Comparison of ENCODE assay signal across 8 mouse cellular contexts in the genomic region with DNA sequence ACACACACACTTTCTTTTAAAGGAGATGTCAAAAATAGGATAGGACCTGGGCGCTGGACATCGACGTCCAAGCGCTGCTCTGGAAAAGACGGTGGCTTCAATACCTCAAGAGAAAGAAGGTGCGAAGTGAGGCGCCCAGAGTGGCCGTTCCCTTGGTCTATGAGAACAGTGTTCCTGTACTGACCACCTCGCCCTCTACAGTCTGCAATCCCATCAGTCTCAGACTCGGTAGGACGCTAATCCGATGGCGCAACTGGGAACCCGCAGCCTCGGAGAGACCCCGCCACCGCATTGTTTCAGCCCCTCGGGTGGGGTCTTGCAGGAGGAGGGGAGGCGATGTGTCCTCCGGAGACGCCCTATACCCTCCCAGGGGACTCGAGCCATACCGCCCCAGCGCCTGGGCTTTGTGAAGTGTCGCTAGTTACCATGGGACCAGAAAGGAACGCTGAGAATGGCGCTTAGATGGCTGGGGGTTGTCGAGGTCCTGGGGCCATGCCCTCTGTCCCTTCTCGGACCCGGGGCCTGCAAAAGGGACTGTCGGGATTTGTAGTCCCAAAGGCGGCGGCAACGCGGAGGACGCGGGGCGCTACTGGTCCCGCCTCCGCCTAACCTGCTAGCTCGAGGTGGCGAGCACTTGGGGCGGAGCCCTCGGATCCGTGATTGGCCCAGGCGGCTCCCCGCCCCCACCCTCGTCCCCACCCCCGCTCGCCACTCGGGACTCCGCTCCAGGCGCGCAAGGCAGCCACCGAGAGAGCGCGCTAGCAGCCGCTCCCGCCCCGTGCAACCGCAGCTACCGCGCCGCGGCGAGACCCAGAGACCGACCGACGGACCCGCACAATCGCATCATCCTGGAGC. TPM values are rescaled to one million over a fixed set of nuclear protein-coding genes. Genes with fewer than 3 reads are reported as not detected.
DNase-seq lines count a peak whose midpoint lies in the region; ATAC-seq and TF ChIP-seq lines count a peak whose summit lies in the region.

TSS of gene Dpysl5 (plus strand) at position 418 of the 855 bp plus-strand sequence.

- H3K9me3 ChIP-seq in neural tube, embryonic 14.5 days (ENCODE audit: control insufficient read depth, low read length), result no peaks in the 10 kb centered on the region

- no peak for TF ChIP-seq CTCF in Patski (IDR thresholded peaks at IDR 0.05)
- TF ChIP-seq CTCF in layer of hippocampus, adult 2 months (conservative IDR thresholded peaks at IDR 0.05), result 0 out of 2 replicates have a peak, but pooled peaks have one; percentile 11

- WGBS in neural tube, embryonic 14.5 days, result under 1% methylated on average over 71 of the region's 71 CpGs

- H3K4me1 ChIP-seq in neural tube, embryonic 14.5 days (ENCODE audit: control insufficient read depth, insufficient read depth, low read length), result peaks cover 6% of the 10 kb centered on the region; the same call in 1 of the 2 replicates

- DNase-seq in Patski (ENCODE audit: low read depth, low spot score), result no peak
- DNase-seq in cerebellum, adult 9-10 months, result peak; percentile 95
- DNase-seq in forelimb bud, embryonic 11.5 days (ENCODE audit: low read depth, low spot score), result peak; percentile 79
- peak; percentile 63 to 70 for DNase-seq in heart, postnatal 36 days
- DNase-seq in layer of hippocampus, adult 2 months (ENCODE audit: low spot score in 2 of 2), result peak; percentile 77 to 83
- DNase-seq in lung, adult 18-20 months, result peak; percentile 84 to 90
- peak; percentile 82 for DNase-seq in testis, postnatal 14 days (ENCODE audit: low spot score)

- H3K4me3 ChIP-seq in layer of hippocampus, adult 2 months, result peak within 1 kb of the TSS; percentile 68
- H3K4me3 ChIP-seq in neural tube, embryonic 14.5 days (ENCODE audit: low read depth, low read length), result peak within 1 kb of the TSS; percentile 84

- POLR2A ChIA-PET in Patski (lab: Charles Lee), result interaction anchor here (0.7 kb wide), 1 partner anchor 71 kb away, joined by 3 read pairs; no protein-coding TSS in a partner anchor

- CTCF ChIA-PET in Patski (lab: Charles Lee), result interaction anchor here (1.2 to 5.1 kb wide), 4 partner anchors 34 to 86 kb away, joined by 3 to 27 read pairs (median 16); no protein-coding TSS in a partner anchor

- H3K4me2 ChIP-seq in neural tube, embryonic 14.5 days (ENCODE audit: low read depth, low read length), result peak within 1 kb of the TSS; percentile 71

- intact Hi-C loops in heart, postnatal 36 days (cut with DNase I), result no loop called here

- peak within 1 kb of the TSS; percentile 89 for H3K27ac ChIP-seq in layer of hippocampus, adult 2 months
- peak within 1 kb of the TSS; percentile 93 for H3K27ac ChIP-seq in neural tube, embryonic 14.5 days (ENCODE audit: low read depth, low read length)

- ATAC-seq in Patski, result peak; percentile 42
- peak; percentile 87 for ATAC-seq in neural tube, embryonic 14.5 days (ENCODE audit: low read depth)

- in situ Hi-C loops in Patski (cut with MboI; ENCODE audit: low pct_unique_long_range_greater_than_20kb), result loop anchor here (5.0 to 10.0 kb wide), 2 partner anchors 66 to 203 kb away; partner anchors contain the start of gene Emilin1

- H3K27me3 ChIP-seq in Patski, result peaks cover 55% of the 10 kb centered on the region
- no peaks in the 10 kb centered on the region for H3K27me3 ChIP-seq in neural tube, embryonic 14.5 days (ENCODE audit: control insufficient read depth, insufficient read depth, low read length)

- H3K9ac ChIP-seq in neural tube, embryonic 14.5 days (replicated peaks; ENCODE audit: low read depth, low read length), result peak within 1 kb of the TSS; percentile 91

- no peaks in the 10 kb centered on the region for H3K36me3 ChIP-seq in neural tube, embryonic 14.5 days (ENCODE audit: control insufficient read depth, insufficient read depth, low read length)

RNA-seq across cellular contexts. Expression of gene Dpysl5, which starts in this region (rescaled TPM):
- 0.31 TPM for polyA plus RNA-seq in Patski (2021)
- total RNA-seq in heart, postnatal 36 days (2021), result under 1 TPM; 0.69 to 0.79 TPM
- 10 to 100 TPM; 30.1 to 30.7 TPM for total RNA-seq in layer of hippocampus, adult 2 months (2021)
- polyA plus RNA-seq in neural tube, embryonic 14.5 days (2014; fragmentation: Nextera tagmentation; extraction: Ambion mirVana), result 178 and 203 TPM in 2 replicates

Comparison
In these comparisons a context has a peak if more than half of its experiments do, and no peak if none do; other contexts are left out.
1. RNA of gene Dpysl5 (total RNA-seq): 30.1 to 30.7 TPM in layer of hippocampus, adult 2 months; 0.69 to 0.79 TPM in heart, postnatal 36 days; every median in the first group is over 10 times any median in the second.
2. RNA of gene Dpysl5 (polyA plus RNA-seq): 178 to 203 TPM in neural tube, embryonic 14.5 days; 0.31 TPM in Patski (single experiment); every median in the first group is over 100 times any median in the second.
3. Peak in ATAC-seq in Patski; RNA of the gene not detected or under 1 TPM.
4. Peak in DNase-seq in heart, postnatal 36 days; RNA of the gene not detected or under 1 TPM.